Mouse (Mus musculus): ENCODE data around the gene Klhdc1.

Gene Klhdc1

DNA sequence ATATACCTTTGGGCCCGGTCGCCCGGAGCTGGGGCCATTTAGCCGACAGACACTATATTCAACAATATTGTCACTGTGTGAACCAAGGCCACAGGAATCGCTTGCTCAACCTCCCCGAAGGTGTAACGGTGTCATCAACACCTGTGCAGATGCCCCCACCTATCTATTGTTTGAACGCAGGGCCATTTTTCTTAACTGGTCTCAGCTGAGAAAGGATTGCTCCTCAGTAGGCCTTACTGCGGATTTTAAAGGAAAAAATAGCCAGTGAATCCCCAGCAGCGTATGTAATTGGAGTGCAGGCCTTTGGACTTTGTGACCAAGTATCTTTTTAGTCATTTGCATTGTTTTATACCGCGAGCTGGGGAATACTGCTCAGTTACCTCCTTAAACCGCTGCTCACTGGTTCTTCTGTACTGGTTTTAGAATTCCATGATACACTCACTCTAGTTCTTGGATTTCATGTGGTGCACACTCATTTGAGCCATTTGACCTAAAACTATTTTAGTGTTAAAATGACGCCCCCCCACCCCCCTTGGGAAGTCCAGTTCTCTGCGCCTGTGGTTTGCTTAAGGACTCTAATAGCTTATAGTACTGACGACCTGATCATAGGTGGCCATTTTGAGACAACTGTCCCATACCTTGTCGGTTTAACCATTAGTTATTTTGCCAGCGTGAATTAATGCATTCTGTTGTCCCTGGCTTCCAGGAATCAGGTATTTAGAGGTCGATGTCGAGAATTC, 56.6 kb downstream of the Klhdc1 start:
- DNase-seq: no peak

GRCm38 (mm10) chr12:69298281-69298680, 57.3 kb downstream of the Klhdc1 start:
- DNase-seq: no peak

DNA sequence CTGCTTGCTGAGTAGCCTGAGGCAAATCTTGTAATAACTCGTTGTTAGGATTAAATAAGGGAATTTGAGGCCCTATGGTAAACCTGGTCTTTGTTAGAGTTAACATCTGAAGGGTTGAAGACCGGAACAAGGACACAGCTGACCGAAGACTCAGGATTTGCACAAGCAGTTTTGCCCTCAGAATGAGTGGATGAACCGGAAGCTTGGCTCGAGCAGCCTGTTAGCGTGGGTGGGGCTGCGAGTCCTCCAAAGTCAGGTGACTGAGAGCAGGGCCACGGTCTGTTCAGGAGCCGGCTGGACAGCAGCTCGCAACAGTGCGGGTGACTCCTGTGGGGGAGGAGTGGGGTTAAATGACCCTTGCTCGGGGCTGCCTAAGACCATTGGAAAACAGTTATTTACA, 58.3 kb downstream of the Klhdc1 start:
- no peak for DNase-seq

- no peak for DNase-seq
Observed at GRCm38 (mm10) chr12:69299831-69300230, 58.9 kb downstream of the Klhdc1 start.

GRCm38 (mm10) chr12:69300391-69300790, 59.4 kb downstream of the Klhdc1 start:
- DNase-seq: no peak

- DNase-seq: no peak
Observed at GRCm38 (mm10) chr12:69302171-69302570, 61.2 kb downstream of the Klhdc1 start.

GRCm38 (mm10) chr12:69304051-69304450, 63.1 kb downstream of the Klhdc1 start:
- no peak for DNase-seq

- no peak for DNase-seq
Observed at GRCm38 (mm10) chr12:69306333-69306732, 65.4 kb downstream of the Klhdc1 start.

DNA sequence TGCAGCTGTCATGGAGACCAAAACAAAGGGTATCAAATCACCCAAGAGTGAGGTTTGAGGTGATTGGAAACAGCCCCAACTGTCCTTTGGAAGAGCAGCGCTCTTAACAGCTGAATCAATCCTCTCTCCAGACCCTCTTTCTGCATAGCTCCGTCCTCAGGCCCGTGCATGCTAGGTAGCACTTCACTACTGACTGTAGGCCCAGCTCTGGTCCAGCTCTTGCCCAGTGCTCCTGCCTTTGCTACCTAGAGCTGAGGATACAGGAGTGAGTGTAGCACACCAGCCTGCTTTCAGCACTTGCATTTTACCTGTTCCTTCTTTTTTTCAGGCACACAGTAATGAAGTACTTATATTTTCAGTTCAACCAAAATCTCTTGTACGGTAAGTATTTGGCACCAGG, 68.7 kb downstream of the Klhdc1 start:
- no peak for DNase-seq

GRCm38 (mm10) chr12:69318431-69318830, 77.5 kb downstream of the Klhdc1 start:
- DNase-seq: no peak

DNA sequence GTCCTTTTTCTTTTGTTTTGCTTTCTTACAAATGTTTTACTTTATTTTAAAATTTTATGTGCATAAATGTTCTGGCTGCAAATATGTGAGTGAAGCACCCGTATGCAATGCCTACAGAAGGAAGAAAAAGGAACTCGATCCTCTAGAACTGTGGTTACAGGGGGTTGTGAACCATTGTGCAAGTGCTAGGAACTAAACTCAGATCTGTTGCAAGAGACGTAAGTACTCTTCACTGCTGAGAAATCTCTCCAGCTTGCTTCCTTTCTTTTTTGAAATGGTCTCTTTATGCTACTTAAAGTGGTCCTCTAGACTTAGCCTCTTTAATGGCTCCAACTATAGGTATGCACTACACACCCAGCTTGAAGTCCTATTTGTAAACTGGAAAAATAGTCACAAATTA, 90.2 kb downstream of the Klhdc1 start:
- DNase-seq: no peak

DNA sequence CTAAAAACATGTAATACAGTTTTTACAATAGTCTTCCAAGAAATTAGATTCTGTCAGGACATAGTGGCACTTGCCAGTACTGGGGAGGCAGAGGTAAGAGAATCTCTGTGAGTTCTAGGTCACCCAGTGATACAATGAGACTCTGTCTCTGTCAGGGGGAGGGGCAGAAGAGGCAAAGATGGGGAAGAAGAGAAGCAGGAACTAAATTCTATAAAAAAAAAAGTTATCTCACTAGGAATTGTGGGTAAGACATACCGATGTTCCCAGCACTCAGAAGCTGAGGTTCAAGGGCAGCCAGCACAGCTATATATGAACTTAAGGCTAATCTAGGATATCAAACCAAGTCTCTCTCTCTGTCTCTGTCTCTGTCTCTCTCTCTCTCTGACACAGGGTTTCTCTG, 91.2 kb downstream of the Klhdc1 start:
- DNase-seq: no peak

DNA sequence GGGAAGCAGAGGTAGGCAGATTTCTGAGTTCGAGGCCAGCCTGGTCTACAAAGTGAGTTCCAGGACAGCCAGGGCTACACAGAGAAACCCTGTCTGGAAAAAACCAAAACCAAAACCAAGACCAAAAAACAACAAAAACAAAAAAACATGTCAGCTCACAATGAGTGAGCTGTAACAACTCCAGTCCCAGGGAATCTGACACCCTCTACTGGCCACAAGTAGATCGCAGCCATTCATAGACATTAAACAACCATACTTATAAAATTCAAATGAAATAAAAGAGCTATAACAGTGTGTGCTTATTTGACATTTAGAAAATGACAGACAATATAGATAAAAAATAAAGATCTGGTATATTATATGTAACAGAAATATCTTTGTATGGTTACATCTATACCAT, 92.6 kb downstream of the Klhdc1 start:
- DNase-seq: no peak

Data from right cerebral cortex, postnatal 25 days (tissue).